ENCODE assay signal across 26 mouse cellular contexts in the genomic region with DNA sequence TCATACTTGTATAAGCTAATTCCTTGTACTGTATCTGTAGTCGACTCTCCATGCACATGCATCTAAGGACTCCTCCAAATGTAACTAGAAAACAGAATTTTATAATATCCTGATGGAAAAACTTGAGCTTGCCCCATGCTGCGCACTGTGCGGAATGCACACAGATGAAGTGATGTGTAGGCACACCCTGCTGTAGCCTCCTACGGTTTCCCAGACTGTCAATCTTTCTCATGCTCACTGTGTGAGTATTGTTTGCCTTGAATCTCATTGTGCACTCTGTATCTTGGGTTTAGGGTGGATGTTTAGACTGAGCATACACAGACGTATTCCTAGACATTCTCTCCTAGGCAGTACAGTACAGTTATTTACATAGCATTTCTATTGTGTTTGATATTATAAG.
DNase-seq lines count a peak whose midpoint lies in the region; ATAC-seq and TF ChIP-seq lines count a peak whose summit lies in the region.
"Had no signal": no experiment of that assay in that cellular context is flagged by ENCODE, and none has a peak within 500 bp of the region (broad histone marks: within the 10 kb centered on the region; RNA-seq: fewer than 3 reads in every experiment).

No protein-coding gene starts in this region.

- no peak overlapping the region for H3K9ac ChIP-seq in forebrain, embryonic 16.5 days (replicated peaks; ENCODE audit: low read depth, low read length)
- no peak overlapping the region for H3K9ac ChIP-seq in forebrain, embryonic 11.5 days (ENCODE audit: low read length)
- H3K9ac ChIP-seq in midbrain, embryonic 14.5 days (replicated peaks; ENCODE audit: low read length) = no peak overlapping the region
- no peak overlapping the region for H3K9ac ChIP-seq in midbrain, embryonic 15.5 days
- H3K9ac ChIP-seq: forebrain, embryonic 15.5 days; heart, embryonic 13.5 days; hindbrain, embryonic 14.5 days had no signal

- H3K27ac ChIP-seq in forebrain, embryonic 16.5 days (ENCODE audit: low read length) = no peak overlapping the region
- H3K27ac ChIP-seq in forebrain, embryonic 11.5 days (ENCODE audit: low read depth, low read length) = no peak overlapping the region
- peak overlapping the region; percentile 71 for H3K27ac ChIP-seq in layer of hippocampus, adult 2 months
- no peak overlapping the region for H3K27ac ChIP-seq in midbrain, embryonic 14.5 days (replicated peaks; ENCODE audit: low read depth, low read length)
- no peak overlapping the region for H3K27ac ChIP-seq in midbrain, embryonic 15.5 days
- H3K27ac ChIP-seq: forebrain, embryonic 10.5 days; forebrain, embryonic 15.5 days; heart, adult 2 months; heart, embryonic 10.5 days; heart, embryonic 13.5 days had no signal

- H3K4me3 ChIP-seq in forebrain, embryonic 16.5 days (replicated peaks; ENCODE audit: low read length) = no peak overlapping the region
- no peak overlapping the region for H3K4me3 ChIP-seq in forebrain, embryonic 11.5 days (ENCODE audit: low read depth, low read length)
- H3K4me3 ChIP-seq in layer of hippocampus, adult 2 months = no peak overlapping the region
- no peak overlapping the region for H3K4me3 ChIP-seq in midbrain, embryonic 14.5 days (replicated peaks; ENCODE audit: low read depth, low read length)
- no peak overlapping the region for H3K4me3 ChIP-seq in midbrain, embryonic 15.5 days
- H3K4me3 ChIP-seq: forebrain, embryonic 10.5 days; forebrain, embryonic 15.5 days; heart, adult 2 months; heart, embryonic 10.5 days; heart, embryonic 13.5 days had no signal

- no peaks in the 10 kb centered on the region for H3K27me3 ChIP-seq in forebrain, embryonic 16.5 days (replicated peaks; ENCODE audit: control insufficient read depth, insufficient read depth, low read length)
- no peaks in the 10 kb centered on the region for H3K27me3 ChIP-seq in forebrain, embryonic 11.5 days (ENCODE audit: control insufficient read depth, insufficient read depth, low read length)
- H3K27me3 ChIP-seq in midbrain, embryonic 14.5 days (ENCODE audit: control insufficient read depth, insufficient read depth, low read length) = no peaks in the 10 kb centered on the region
- H3K27me3 ChIP-seq in midbrain, embryonic 15.5 days (replicated peaks) = no peaks in the 10 kb centered on the region
- H3K27me3 ChIP-seq: forebrain, embryonic 15.5 days; heart, embryonic 13.5 days had no signal

- H3K9me3 ChIP-seq in forebrain, embryonic 16.5 days (ENCODE audit: control insufficient read depth, low read length) = no peaks in the 10 kb centered on the region
- no peaks in the 10 kb centered on the region for H3K9me3 ChIP-seq in forebrain, embryonic 11.5 days (ENCODE audit: control insufficient read depth, low read length)
- no peaks in the 10 kb centered on the region for H3K9me3 ChIP-seq in midbrain, embryonic 14.5 days (ENCODE audit: control insufficient read depth, low read length)
- H3K9me3 ChIP-seq in midbrain, embryonic 15.5 days = no peaks in the 10 kb centered on the region
- H3K9me3 ChIP-seq: forebrain, embryonic 10.5 days; forebrain, embryonic 15.5 days; heart, embryonic 10.5 days; heart, embryonic 13.5 days had no signal

- peaks cover 12% of the 10 kb centered on the region for H3K4me1 ChIP-seq in forebrain, embryonic 16.5 days (replicated peaks; ENCODE audit: control insufficient read depth, insufficient read depth, low read length)
- H3K4me1 ChIP-seq in forebrain, embryonic 11.5 days (replicated peaks; ENCODE audit: control insufficient read depth, insufficient read depth, low read length) = no peaks in the 10 kb centered on the region
- H3K4me1 ChIP-seq in midbrain, embryonic 14.5 days (ENCODE audit: control insufficient read depth, insufficient read depth, low read length) = peaks cover 6% of the 10 kb centered on the region; the same call in 1 of the 2 replicates
- H3K4me1 ChIP-seq in midbrain, embryonic 15.5 days = no peaks in the 10 kb centered on the region
- H3K4me1 ChIP-seq: forebrain, embryonic 10.5 days; heart, embryonic 10.5 days; heart, embryonic 13.5 days had no signal

- H3K4me2 ChIP-seq in forebrain, embryonic 16.5 days (ENCODE audit: low read length) = no peak overlapping the region
- no peak overlapping the region for H3K4me2 ChIP-seq in forebrain, embryonic 11.5 days (ENCODE audit: low read depth, low read length, severe bottlenecking)
- H3K4me2 ChIP-seq in midbrain, embryonic 14.5 days (ENCODE audit: low read length) = no peak overlapping the region
- no peak overlapping the region for H3K4me2 ChIP-seq in midbrain, embryonic 15.5 days
- H3K4me2 ChIP-seq: forebrain, embryonic 15.5 days; heart, embryonic 13.5 days; hindbrain, embryonic 14.5 days had no signal

- no peak for DNase-seq in forebrain, embryonic 11.5 days (ENCODE audit: low spot score)
- DNase-seq in layer of hippocampus, adult 2 months (ENCODE audit: low spot score in 2 of 2) = no peak
- no peak for DNase-seq in layer of hippocampus, postnatal 36 days
- DNase-seq in midbrain, embryonic 14.5 days = peak; percentile 4
- DNase-seq: adrenal gland, adult 8-10 months; adrenal gland, postnatal 36 days; cerebellum, adult 11-12 months; cerebellum, adult 8-10 months; cerebellum, postnatal 10 days; cerebellum, postnatal 36 days; gastrocnemius, postnatal 10 days; gastrocnemius, postnatal 36 days; heart, adult 2 months; heart, postnatal 14 days; heart, postnatal 4 days had no signal

- H3K36me3 ChIP-seq in forebrain, embryonic 16.5 days (ENCODE audit: control insufficient read depth, insufficient read depth) = no peaks in the 10 kb centered on the region
- no peaks in the 10 kb centered on the region for H3K36me3 ChIP-seq in forebrain, embryonic 11.5 days (ENCODE audit: control insufficient read depth, insufficient read depth, low read length)
- H3K36me3 ChIP-seq in midbrain, embryonic 14.5 days (ENCODE audit: control insufficient read depth, insufficient read depth, low read length) = no peaks in the 10 kb centered on the region
- H3K36me3 ChIP-seq in midbrain, embryonic 15.5 days (replicated peaks) = no peaks in the 10 kb centered on the region
- H3K36me3 ChIP-seq: forebrain, embryonic 10.5 days; forebrain, embryonic 15.5 days; heart, embryonic 10.5 days; heart, embryonic 13.5 days had no signal

- WGBS in forebrain, embryonic 16.5 days = 64% methylated on average over 5 of the region's 5 CpGs
- whole genome bisulfite sequencing in forebrain, embryonic 11.5 days = 87% methylated on average over 5 of the region's 5 CpGs
- WGBS in midbrain, embryonic 14.5 days = 69% methylated on average over 5 of the region's 5 CpGs
- 70% methylated on average over 5 of the region's 5 CpGs for WGBS in midbrain, embryonic 15.5 days

- peak; percentile 54 for ATAC-seq in forebrain, embryonic 16.5 days
- no peak for ATAC-seq in forebrain, embryonic 11.5 days (replicated peaks; ENCODE audit: low FRiP score)
- no peak for ATAC-seq in midbrain, embryonic 14.5 days (ENCODE audit: low FRiP score, low TSS enrichment)
- ATAC-seq in midbrain, embryonic 15.5 days (replicated peaks) = no peak
- ATAC-seq: activated CD4-positive, CD25-positive, alpha-beta regulatory T cell, adult 4 months; forebrain, embryonic 15.5 days; hindbrain, postnatal 0 days; inflammation-experienced regulatory T-cells, adult 6 months; intestine, embryonic 16.5 days had no signal

- no peak for TF ChIP-seq CTCF in layer of hippocampus, adult 2 months (conservative IDR thresholded peaks at IDR 0.05)
